In genomic region chr11:113684707-113685426, GRCm38 (mm10) we compare ENCODE assay signal across 8 mouse cellular contexts. TPM values are rescaled to one million over a fixed set of nuclear protein-coding genes. Genes with fewer than 3 reads are reported as not detected.
DNase-seq lines count a peak whose midpoint lies in the region; ATAC-seq and TF ChIP-seq lines count a peak whose summit lies in the region.

No protein-coding gene starts in this region.

- no peaks in the 10 kb centered on the region for H3K9me3 ChIP-seq in forebrain, embryonic 12.5 days
- no peaks in the 10 kb centered on the region for H3K9me3 ChIP-seq in liver, embryonic 11.5 days (ENCODE audit: control insufficient read depth, low read length)

- peak overlapping the region; percentile 89 for H3K4me3 ChIP-seq in gastrocnemius, adult 2 months
- peak overlapping the region; percentile 98 for H3K4me3 ChIP-seq in C2C12 (ENCODE audit: insufficient read depth, poor library complexity, severe bottlenecking)
- H3K4me3 ChIP-seq in forebrain, embryonic 12.5 days (replicated peaks): peak overlapping the region; percentile 94
- H3K4me3 ChIP-seq in liver, embryonic 11.5 days (ENCODE audit: low read depth, low read length): peak overlapping the region; percentile 73

- peak overlapping the region; percentile 93 for H3K4me2 ChIP-seq in forebrain, embryonic 12.5 days
- peak overlapping the region; percentile 77 for H3K4me2 ChIP-seq in liver, embryonic 11.5 days

- DNase-seq in gastrocnemius, adult 2 months: peak; percentile 10
- no peak for DNase-seq in gastrocnemius, postnatal 14 days
- DNase-seq in liver, embryonic 11.5 days (ENCODE audit: low spot score): peak; percentile 51
- no peak for DNase-seq in retina, postnatal 1 day
- no peak for DNase-seq in layer of hippocampus, postnatal 36 days
- DNase-seq in urinary bladder, postnatal 4 days (ENCODE audit: low spot score in 2 of 2): no peak

- peak overlapping the region; percentile 92 for H3K27ac ChIP-seq in gastrocnemius, adult 2 months
- H3K27ac ChIP-seq in forebrain, embryonic 12.5 days: peak overlapping the region; percentile 97; the same call in 1 of the 2 replicates
- 0 out of 2 replicates have a peak overlapping the region, but pooled peaks have one; percentile 29 for H3K27ac ChIP-seq in liver, embryonic 11.5 days (ENCODE audit: low read depth, low read length)

- H3K27me3 ChIP-seq in C2C12 (ENCODE audit: control insufficient read depth, insufficient read depth, insufficient read length): no peaks in the 10 kb centered on the region
- H3K27me3 ChIP-seq in forebrain, embryonic 12.5 days: no peaks in the 10 kb centered on the region
- no peaks in the 10 kb centered on the region for H3K27me3 ChIP-seq in liver, embryonic 11.5 days (replicated peaks; ENCODE audit: control insufficient read depth, insufficient read depth, low read length)

- 41% methylated on average over 25 of the region's 25 CpGs for WGBS in forebrain, embryonic 12.5 days
- WGBS in liver, embryonic 11.5 days: 37% methylated on average over 25 of the region's 25 CpGs

- peak overlapping the region; percentile 86 for H3ac ChIP-seq in C2C12 (ENCODE audit: control insufficient read depth, insufficient read length, low read depth)

- peak overlapping the region; percentile 93 for H3K9ac ChIP-seq in forebrain, embryonic 12.5 days
- H3K9ac ChIP-seq in liver, embryonic 11.5 days (ENCODE audit: low read depth, low read length): peak overlapping the region; percentile 81

- intact Hi-C loops in gastrocnemius, adult 2 months (cut with DNase I): loop anchor here (5.0 kb wide), 1 partner anchor 38 kb away; the partner anchor contains the start of gene Cog1
- intact Hi-C loops in gastrocnemius, postnatal 14 days (cut with DNase I; ENCODE audit: low total_unique reads): loop anchor here (5.0 kb wide), 1 partner anchor 33 kb away; the partner anchor contains the start of gene Slc39a11

- peaks cover 60% of the 10 kb centered on the region for H3K79me3 ChIP-seq in C2C12 (ENCODE audit: low read depth)

- ATAC-seq in forebrain, embryonic 12.5 days (ENCODE audit: low FRiP score): no peak
- ATAC-seq in liver, embryonic 11.5 days (replicated peaks; ENCODE audit: low FRiP score): no peak

- TF ChIP-seq CTCF in gastrocnemius, adult 2 months (IDR thresholded peaks at IDR 0.05): no peak
- TF ChIP-seq CTCF in C2C12 (IDR thresholded peaks at IDR 0.05; ENCODE audit: control insufficient read depth, insufficient read depth, insufficient read length): no peak

- H3K4me1 ChIP-seq in forebrain, embryonic 12.5 days: peaks cover 48% of the 10 kb centered on the region
- peaks cover 35% of the 10 kb centered on the region for H3K4me1 ChIP-seq in liver, embryonic 11.5 days (replicated peaks; ENCODE audit: control insufficient read depth, insufficient read depth, low read length)

- H3K79me2 ChIP-seq in C2C12 (ENCODE audit: control insufficient read depth, insufficient read depth): peaks cover 70% of the 10 kb centered on the region

- peaks cover 30% of the 10 kb centered on the region for H3K36me3 ChIP-seq in C2C12 (ENCODE audit: control insufficient read depth, insufficient read depth)
- H3K36me3 ChIP-seq in forebrain, embryonic 12.5 days (replicated peaks): peaks cover 23% of the 10 kb centered on the region
- peaks cover 19% of the 10 kb centered on the region for H3K36me3 ChIP-seq in liver, embryonic 11.5 days (ENCODE audit: control insufficient read depth, insufficient read depth, low read length)

TF ChIP-seq in C2C12, 6 proteins besides CTCF, POLR2A, EP300 and RAD21:
- TF ChIP-seq USF1 (IDR thresholded peaks at IDR 0.05; ENCODE audit: low read depth): no peak
- no peak for TF ChIP-seq MYOD1 (IDR thresholded peaks at IDR 0.05; ENCODE audit: control insufficient read depth, insufficient read length, low read depth)
- TF ChIP-seq CEBPB (IDR thresholded peaks at IDR 0.05; ENCODE audit: low read depth): no peak
- TF ChIP-seq MAX (IDR thresholded peaks at IDR 0.05): no peak
- TF ChIP-seq MYOG (IDR thresholded peaks at IDR 0.05; ENCODE audit: control insufficient read depth, extremely low read depth, insufficient read length): no peak
- TF ChIP-seq FOSL1 (IDR thresholded peaks at IDR 0.05; ENCODE audit: insufficient read depth, low read length, poor library complexity, severe bottlenecking): no peak

RNA-seq across cellular contexts. Expression of gene D11Wsu47e, which starts 0.7 kb away (rescaled TPM):
- 1 to 10 TPM; 4.5 to 6.3 TPM for total RNA-seq in gastrocnemius, adult 2 months (2021)
- 1 to 10 TPM; 5.0 to 7.5 TPM for total RNA-seq in gastrocnemius, postnatal 14 days (2021)
- polyA plus RNA-seq in C2C12 (2012; fragmentation: generic; extraction: Trizol): 11.7 TPM
- 24.5 and 25.7 TPM in 2 replicates for polyA plus RNA-seq in forebrain, embryonic 12.5 days (2016; fragmentation: Nextera tagmentation; extraction: Ambion mirVana)
- 22.4 and 22.9 TPM in 2 replicates for polyA plus RNA-seq in liver, embryonic 11.5 days (2014; fragmentation: Nextera tagmentation; extraction: Ambion mirVana)
- 10 to 100 TPM; 15.0 to 17.3 TPM for total RNA-seq in layer of hippocampus, postnatal 36 days (2021)

RNA-seq across cellular contexts. Expression of gene Fam104a, which starts 0.9 kb away (rescaled TPM):
- total RNA-seq in gastrocnemius, adult 2 months (2021): 10 to 100 TPM; 29.0 to 33.0 TPM
- 10 to 100 TPM; 28.4 to 31.3 TPM for total RNA-seq in gastrocnemius, postnatal 14 days (2021)
- polyA plus RNA-seq in C2C12 (2012; fragmentation: generic; extraction: Trizol): 40.1 TPM
- 53.2 and 56.7 TPM in 2 replicates for polyA plus RNA-seq in forebrain, embryonic 12.5 days (2016; fragmentation: Nextera tagmentation; extraction: Ambion mirVana)
- 58.7 and 62.3 TPM in 2 replicates for polyA plus RNA-seq in liver, embryonic 11.5 days (2014; fragmentation: Nextera tagmentation; extraction: Ambion mirVana)
- 10 to 100 TPM; 26.5 to 26.6 TPM for total RNA-seq in layer of hippocampus, postnatal 36 days (2021)

RNA-seq across cellular contexts. Expression of gene Cpsf4l, which starts 24.9 kb away (rescaled TPM):
- not detected for total RNA-seq in gastrocnemius, adult 2 months (2021)
- not detected for total RNA-seq in gastrocnemius, postnatal 14 days (2021)
- not detected for polyA plus RNA-seq in C2C12 (2012; fragmentation: generic; extraction: Trizol)
- 0.32 and 0.69 TPM in 2 replicates for polyA plus RNA-seq in forebrain, embryonic 12.5 days (2016; fragmentation: Nextera tagmentation; extraction: Ambion mirVana)
- polyA plus RNA-seq in liver, embryonic 11.5 days (2014; fragmentation: Nextera tagmentation; extraction: Ambion mirVana): 0.18 and 0.29 TPM in 2 replicates
- total RNA-seq in layer of hippocampus, postnatal 36 days (2021): not detected

RNA-seq across cellular contexts. Expression of gene Slc39a11, which starts 35.0 kb away (rescaled TPM):
- total RNA-seq in gastrocnemius, adult 2 months (2021): 1 to 10 TPM; 1.8 to 3.0 TPM
- 1 to 10 TPM; 3.6 TPM for total RNA-seq in gastrocnemius, postnatal 14 days (2021)
- 10.0 TPM for polyA plus RNA-seq in C2C12 (2012; fragmentation: generic; extraction: Trizol)
- 23.9 and 25.1 TPM in 2 replicates for polyA plus RNA-seq in forebrain, embryonic 12.5 days (2016; fragmentation: Nextera tagmentation; extraction: Ambion mirVana)
- 20.9 TPM in 2 replicates for polyA plus RNA-seq in liver, embryonic 11.5 days (2014; fragmentation: Nextera tagmentation; extraction: Ambion mirVana)
- 10 to 100 TPM; 19.8 to 20.8 TPM for total RNA-seq in layer of hippocampus, postnatal 36 days (2021)

RNA-seq across cellular contexts. Expression of gene Cog1, which starts 35.9 kb away (rescaled TPM):
- 10 to 100 TPM; 18.5 to 19.1 TPM for total RNA-seq in gastrocnemius, adult 2 months (2021)
- 10 to 100 TPM; 21.2 to 22.9 TPM for total RNA-seq in gastrocnemius, postnatal 14 days (2021)
- 21.2 TPM for polyA plus RNA-seq in C2C12 (2012; fragmentation: generic; extraction: Trizol)
- 35.3 and 38.3 TPM in 2 replicates for polyA plus RNA-seq in forebrain, embryonic 12.5 days (2016; fragmentation: Nextera tagmentation; extraction: Ambion mirVana)
- polyA plus RNA-seq in liver, embryonic 11.5 days (2014; fragmentation: Nextera tagmentation; extraction: Ambion mirVana): 24.0 and 24.7 TPM in 2 replicates
- 10 to 100 TPM; 55.0 to 59.6 TPM for total RNA-seq in layer of hippocampus, postnatal 36 days (2021)

Comparison
In these comparisons a context has a peak if more than half of its experiments do, and no peak if none do; other contexts are left out.
1. DNase-seq: peak in gastrocnemius, adult 2 months (single experiment) and liver, embryonic 11.5 days (single experiment); none in gastrocnemius, postnatal 14 days (single experiment), retina, postnatal 1 day (single experiment), layer of hippocampus, postnatal 36 days (0 of 2) and urinary bladder, postnatal 4 days (0 of 2).
2. H3K27ac ChIP-seq: peak in every context shown above with its lines; median percentile 97 in forebrain, embryonic 12.5 days; 92 in gastrocnemius, adult 2 months; 29 in liver, embryonic 11.5 days.
3. Peak in every context shown above with its lines, with median percentiles within 50 percentile points of each other: H3K4me3 ChIP-seq.